Mouse (Mus musculus) testis, adult 2 months (tissue): ENCODE results near the gene Ten1. TPM values are rescaled to one million over a fixed set of nuclear protein-coding genes. Genes with fewer than 3 reads are reported as not detected.
A peak's percentile ranks its signal among the peaks of the same experiment; 100 is the strongest.

ENCODE experiments used
- H3K27ac ChIP-seq: fragments of 200-500 bp; 2 replicates; pipeline ENCODE4 v1.5.1; 2012; ENCODE audit warnings: low read depth, low read length; ENCODE audit not compliant: control insufficient read depth, insufficient read depth
- H3K27me3 ChIP-seq: fragments of 200-500 bp; 2 replicates; pipeline ENCODE4 v1.6.1; 2012; ENCODE audit warnings: mild to moderate bottlenecking, low read length, moderate library complexity; ENCODE audit not compliant: control insufficient read depth, insufficient read depth
- H3K36me3 ChIP-seq: fragments of 200-500 bp; 2 replicates; pipeline ENCODE4 v1.6.1; 2012; ENCODE audit warnings: mild to moderate bottlenecking, low read length; ENCODE audit not compliant: control insufficient read depth, insufficient read depth
- H3K4me1 ChIP-seq: fragments of 200-500 bp; 2 replicates; pipeline ENCODE4 v1.6.1; 2012; ENCODE audit warnings: low read length; ENCODE audit not compliant: control insufficient read depth, insufficient read depth
- H3K4me3 ChIP-seq: fragments of 200-500 bp; 2 replicates; pipeline ENCODE4 v1.5.1; 2012; ENCODE audit warnings: low read depth, mild to moderate bottlenecking, low read length, moderate library complexity, mixed read lengths; ENCODE audit not compliant: control insufficient read depth
- CTCF ChIP-seq: fragments of 200-500 bp; IDR thresholded peaks from 2 replicates; pipeline ENCODE4 v1.5.1; 2012; ENCODE audit warnings: low read depth, mild to moderate bottlenecking, inconsistent platforms, low read length, moderate library complexity; ENCODE audit not compliant: control insufficient read depth, insufficient read depth, insufficient replicate concordance
- POLR2A ChIP-seq: fragments of 200-500 bp; IDR thresholded peaks from 2 replicates; pipeline ENCODE4 v1.6.1; 2012; ENCODE audit warnings: low read depth, mild to moderate bottlenecking, inconsistent platforms, low read length, moderate library complexity; ENCODE audit not compliant: control insufficient read depth
- polyA plus RNA-seq: library from polyadenylated mRNA; depleted of rRNA; stranded (reverse); fragments of >200 nt; gene quantifications from 2 replicates; pipeline ENCODE4 v1.2.3, GENCODE M21; 2012

Gene Ten1
- polyA plus RNA-seq, 1 experiment, result 17.0 TPM

DNA sequence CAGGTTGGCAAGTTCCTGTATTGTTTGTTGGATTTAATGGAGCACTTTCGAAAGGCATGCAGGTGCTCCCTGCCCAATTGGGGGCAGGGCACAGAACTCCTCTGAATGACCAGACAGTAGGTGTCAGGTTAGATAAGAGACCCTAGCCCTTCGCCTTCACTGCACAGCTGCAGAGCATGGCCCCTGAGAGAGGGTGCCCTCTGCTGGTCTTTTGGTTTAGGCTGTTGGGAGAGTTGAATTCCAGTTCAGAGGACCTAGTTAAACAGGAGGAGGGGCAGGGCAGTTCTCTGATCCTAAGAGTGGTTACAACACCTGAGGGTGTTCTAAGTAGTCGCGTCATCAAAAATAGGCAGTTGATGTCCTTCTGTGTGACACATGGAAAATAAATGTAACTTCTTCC is 21.2 kb downstream of the Ten1 start:
- Histone ChIP-seq H3K36me3 (no peaks in the 10 kb centered on the region), H3K4me1 (peaks cover 8% of the 10 kb centered on the region), H3K4me3 (no peak overlapping the region), H3K27ac (no peak overlapping the region), H3K27me3 (no peaks in the 10 kb centered on the region)
- TF ChIP-seq CTCF (no peak; the same call in 1 of the 2 replicates), POLR2A (no peak)

DNA sequence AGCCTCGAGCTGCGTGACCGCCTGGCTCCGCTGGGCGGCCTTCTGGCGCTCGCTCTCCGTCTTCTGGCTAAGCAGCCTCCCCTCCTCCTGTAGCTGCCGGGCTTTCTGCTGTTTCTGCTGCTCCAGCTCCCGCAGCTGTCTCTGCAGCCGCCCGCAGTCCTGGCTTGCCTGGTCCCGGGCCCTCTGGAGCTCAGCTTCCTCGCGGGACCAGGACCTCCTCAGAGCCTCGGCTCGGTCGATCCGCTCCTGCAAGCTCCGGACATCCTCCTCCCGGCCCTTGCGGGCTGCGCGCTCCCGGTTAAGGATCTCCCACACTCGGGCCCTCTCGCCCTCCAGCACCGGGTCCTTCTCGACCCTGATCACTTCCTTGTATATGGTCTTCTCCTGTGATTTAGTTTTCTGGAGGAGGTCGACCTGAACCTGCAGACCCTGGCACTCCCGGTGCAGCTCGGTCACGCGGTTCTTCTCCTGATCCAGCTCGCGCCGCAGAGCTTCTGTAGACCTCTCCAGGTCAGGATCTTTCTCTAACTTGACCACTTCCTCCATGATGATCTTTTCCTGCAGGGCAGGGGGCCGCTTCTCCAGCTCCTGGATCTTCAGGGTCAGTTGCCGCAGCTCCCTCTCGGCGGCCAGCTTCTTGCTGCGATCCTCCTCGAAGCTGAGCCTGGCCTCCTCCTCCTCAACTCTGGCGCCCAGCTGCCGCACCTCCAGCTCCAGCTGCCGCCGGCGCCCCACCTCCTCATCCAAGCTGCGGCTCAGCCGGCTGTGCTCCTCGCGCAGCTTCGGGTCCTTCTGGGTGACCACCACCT is 23.5 kb downstream of the Ten1 start:
- H3K27me3 ChIP-seq, result no peaks in the 10 kb centered on the region
- peaks cover 2% of the 10 kb centered on the region; the same call in 1 of the 2 replicates for H3K4me1 ChIP-seq
- H3K4me3 ChIP-seq, result no peak overlapping the region; the same call in 1 of the 2 replicates
- no peaks in the 10 kb centered on the region for H3K36me3 ChIP-seq
- TF ChIP-seq POLR2A (no peak), CTCF (no peak)
- H3K27ac ChIP-seq, result no peak overlapping the region

DNA sequence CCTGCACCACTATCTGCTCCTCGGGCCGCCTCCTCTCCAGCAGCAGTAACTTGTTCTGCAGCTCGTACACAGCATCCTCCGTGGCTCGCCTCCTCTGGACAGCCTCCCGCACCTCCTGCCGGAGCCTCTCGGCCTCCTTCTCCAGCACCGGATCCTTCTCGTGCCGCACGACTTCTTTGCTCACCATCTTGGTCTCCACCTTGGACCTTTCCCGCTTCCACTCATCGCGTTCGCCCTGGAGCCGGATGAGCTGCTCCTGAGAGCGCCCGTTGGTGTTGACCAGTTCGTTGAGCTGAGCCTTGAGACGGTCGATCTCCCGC is 24.0 kb downstream of the Ten1 start:
- H3K4me1 ChIP-seq, result peaks cover 2% of the 10 kb centered on the region; the same call in 1 of the 2 replicates
- no peak overlapping the region; the same call in 1 of the 2 replicates for H3K4me3 ChIP-seq
- H3K27me3 ChIP-seq, result no peaks in the 10 kb centered on the region
- H3K36me3 ChIP-seq, result no peaks in the 10 kb centered on the region
- TF ChIP-seq CTCF (no peak), POLR2A (no peak)
- H3K27ac ChIP-seq, result no peak overlapping the region

DNA sequence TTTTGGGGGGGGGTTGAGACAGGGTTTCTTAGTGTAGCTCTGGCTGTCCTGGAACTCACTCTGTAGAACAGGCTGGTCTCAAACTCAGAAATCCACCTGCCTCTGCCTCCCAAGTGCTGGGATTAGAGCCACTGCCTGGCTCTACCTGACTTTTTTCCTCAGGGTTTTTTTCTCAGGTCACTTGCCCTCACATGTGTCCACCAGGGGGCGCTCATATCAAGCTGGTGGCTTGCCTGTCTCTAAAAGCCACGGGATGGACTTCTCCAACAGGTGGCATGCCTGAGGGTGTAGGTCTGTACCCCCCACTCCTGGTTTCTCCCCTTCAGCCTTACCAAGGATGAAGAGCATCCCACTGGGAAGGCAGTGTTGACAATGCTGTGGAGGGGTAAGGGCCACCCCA is 27.8 kb downstream of the Ten1 start:
- no peaks in the 10 kb centered on the region for H3K27me3 ChIP-seq
- H3K4me3 ChIP-seq, result no peak overlapping the region
- TF ChIP-seq CTCF (peak; percentile 79), POLR2A (no peak)
- H3K36me3 ChIP-seq, result no peaks in the 10 kb centered on the region
- no peaks in the 10 kb centered on the region for H3K4me1 ChIP-seq
- H3K27ac ChIP-seq, result no peak overlapping the region

DNA sequence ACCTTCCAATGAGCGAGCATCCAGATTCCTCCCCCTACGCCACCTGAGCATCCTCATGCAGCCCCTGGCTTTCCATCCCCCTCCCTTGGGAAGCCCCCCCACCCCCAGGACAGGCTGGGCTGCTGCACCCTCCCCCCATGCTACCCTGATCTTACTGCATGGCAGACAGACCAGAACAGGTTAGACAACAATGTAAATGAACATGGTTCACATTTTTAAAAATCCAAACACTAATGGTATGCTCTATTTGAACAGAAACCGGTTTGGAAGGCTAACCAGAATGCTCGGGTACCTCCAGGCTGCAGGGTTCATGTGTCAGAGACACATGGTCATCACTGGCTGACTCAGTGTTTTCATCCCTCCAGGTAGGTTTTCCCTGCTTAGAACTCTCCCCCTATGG is 30.0 kb downstream of the Ten1 start:
- Histone ChIP-seq H3K36me3 (no peaks in the 10 kb centered on the region), H3K27ac (no peak overlapping the region), H3K27me3 (no peaks in the 10 kb centered on the region), H3K4me3 (no peak overlapping the region), H3K4me1 (no peaks in the 10 kb centered on the region)
- TF ChIP-seq CTCF, result no peak
- no peak for TF ChIP-seq POLR2A

- Histone ChIP-seq H3K27me3 (no peaks in the 10 kb centered on the region), H3K36me3 (no peaks in the 10 kb centered on the region), H3K4me1 (no peaks in the 10 kb centered on the region), H3K27ac (no peak overlapping the region), H3K4me3 (no peak overlapping the region; the same call in 1 of the 2 replicates)
- TF ChIP-seq POLR2A, result no peak
- no peak for TF ChIP-seq CTCF
These were observed 33.8 kb downstream of the Ten1 start for GRCm38 (mm10) chr11:116232427-116232826.

GRCm38 (mm10) chr11:116234901-116235300 is 36.2 kb downstream of the Ten1 start:
- no peaks in the 10 kb centered on the region for H3K27me3 ChIP-seq
- no peak for TF ChIP-seq POLR2A
- no peak for TF ChIP-seq CTCF
- no peak overlapping the region for H3K4me3 ChIP-seq
- H3K36me3 ChIP-seq, result no peaks in the 10 kb centered on the region
- H3K27ac ChIP-seq, result no peak overlapping the region
- peaks cover 6% of the 10 kb centered on the region for H3K4me1 ChIP-seq
